Mouse (Mus musculus) c-Kit-positive CD71-positive TER-119-negative erythroid progenitor cells, embryonic 14.5 days (primary cell): ENCODE results near the gene Selenow.
"Not testable (repeated sequence)": the region's sequence is repeated elsewhere in the genome, so short reads cannot be mapped to it uniquely, and the experiment has no call there.

Source experiments
- DNase-seq: peaks from one replicate; pipeline ENCODE4 v3.0.0-alpha.2; 2013; ENCODE audit warnings: low read depth

Gene Selenow

DNA sequence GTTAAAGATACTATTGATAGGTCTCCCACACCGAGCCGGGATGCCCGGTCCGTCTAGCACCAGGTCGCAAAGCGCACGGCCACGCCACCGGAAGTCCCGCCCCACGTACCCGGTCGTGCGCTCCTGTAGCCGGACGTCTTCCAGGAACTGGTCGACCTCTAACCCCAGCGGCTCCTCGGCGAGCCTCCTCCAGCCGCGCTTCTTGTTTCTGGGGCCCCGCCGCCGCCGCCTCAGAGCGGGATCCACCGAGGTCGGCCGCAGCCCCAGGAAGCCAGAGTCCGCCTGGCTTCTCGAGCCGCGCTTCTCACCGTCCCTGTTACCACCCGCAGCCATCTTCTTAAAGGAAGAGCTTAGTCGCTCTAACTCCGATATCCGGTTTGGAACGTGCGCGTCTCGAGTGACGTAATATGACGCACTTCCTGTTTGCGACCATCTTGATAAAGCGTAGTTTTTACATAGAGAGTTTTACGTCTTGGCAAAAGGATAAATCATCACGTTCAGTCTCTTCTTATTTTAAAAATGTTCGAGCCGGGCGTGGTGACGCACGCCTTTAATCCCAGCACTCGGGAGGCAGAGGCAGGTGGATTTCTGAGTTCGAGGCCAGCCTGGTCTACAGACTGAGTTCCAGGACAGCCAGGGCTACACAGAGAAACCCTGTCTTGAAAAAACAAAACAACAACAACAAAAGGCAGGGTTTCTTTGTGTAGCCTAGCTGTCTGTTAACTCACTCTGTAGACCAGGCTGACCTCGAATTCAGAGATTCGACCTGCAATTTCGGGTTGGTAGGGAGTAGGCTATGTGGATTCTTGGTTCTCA lies 23.7 kb upstream of the Selenow start, which contains the start of gene Nop53:
TSS of gene Nop53 (minus strand) at position 354 of the 816 bp plus-strand sequence.
- peak; percentile 98 for DNase-seq

DNA sequence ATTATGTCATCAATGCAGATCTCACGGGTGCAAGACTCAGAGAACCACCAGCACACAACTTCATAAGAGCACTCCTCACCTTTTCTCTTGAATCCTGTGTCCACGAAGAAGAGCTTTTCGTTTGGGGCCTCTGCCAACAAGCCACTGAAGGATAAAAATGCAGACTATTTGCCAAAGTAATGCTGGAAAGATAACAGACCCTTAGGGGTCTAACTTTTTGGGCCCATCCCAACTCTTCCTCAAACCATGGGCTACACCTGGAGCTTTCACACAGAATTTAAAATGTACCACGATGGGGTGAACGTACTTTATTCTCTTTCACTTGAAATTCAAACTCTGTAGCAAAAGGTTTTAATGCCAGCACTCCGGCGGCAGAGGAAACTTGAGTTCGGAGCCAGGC lies 23.0 kb upstream of the Selenow start:
- DNase-seq: no peak

DNA sequence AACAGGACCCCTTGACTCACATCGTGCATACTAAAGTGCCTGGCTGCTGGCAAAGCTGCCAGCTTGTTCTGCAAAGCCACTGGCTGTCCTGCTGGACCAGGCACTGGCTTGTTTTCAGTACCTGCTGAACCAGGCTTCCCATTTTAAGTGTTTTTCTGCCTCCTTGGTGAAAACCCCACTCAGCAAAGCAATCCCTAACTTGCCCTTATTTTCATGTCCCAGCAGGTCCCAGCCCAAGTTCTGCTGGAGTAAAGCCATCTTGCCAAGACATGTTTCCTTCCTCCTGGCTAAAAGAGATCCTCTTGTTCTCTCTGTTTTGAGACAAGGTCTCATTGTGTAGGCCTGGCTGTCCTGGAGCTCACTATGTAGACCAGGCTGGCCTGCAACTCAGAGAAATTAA lies 22.1 kb upstream of the Selenow start:
- no peak for DNase-seq

DNA sequence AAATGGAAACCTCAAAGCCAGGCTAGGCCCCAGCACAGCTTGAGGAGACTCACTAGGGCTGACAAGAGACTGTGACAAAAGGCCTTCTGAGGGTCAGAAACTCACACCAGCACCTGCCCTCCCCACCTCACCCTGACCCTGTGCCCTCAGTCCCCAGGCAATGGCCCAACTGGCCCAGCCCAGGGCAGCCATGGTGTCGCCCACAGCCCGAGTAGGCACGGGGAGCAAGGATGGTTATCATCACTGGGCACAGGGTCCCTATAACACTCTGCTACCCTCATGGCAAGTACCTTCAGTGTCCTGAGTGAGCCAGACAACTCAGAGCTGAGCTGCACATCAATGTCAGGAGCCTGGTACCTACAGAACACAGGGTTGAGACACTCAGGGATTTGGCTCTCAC lies 16.4 kb upstream of the Selenow start:
- DNase-seq: no peak

DNA sequence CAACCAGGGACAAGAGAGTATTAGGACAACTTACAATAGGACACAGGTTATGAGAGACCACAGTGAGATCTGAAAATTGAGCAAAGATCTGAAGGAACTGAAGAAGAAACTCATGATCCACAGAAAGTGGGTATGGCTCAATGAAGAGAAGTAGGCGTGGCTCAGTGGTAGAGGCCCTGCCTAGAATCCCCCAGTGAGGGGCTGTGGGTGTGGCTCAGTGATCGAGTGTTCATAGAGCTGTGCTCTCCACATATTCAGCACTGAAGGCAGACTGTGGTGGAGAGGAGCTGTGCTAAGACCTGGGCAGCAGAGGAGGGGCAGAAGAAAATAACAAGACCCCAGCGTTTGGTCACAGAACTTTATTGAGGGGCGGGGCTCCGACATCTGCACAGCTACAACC lies 15.3 kb upstream of the Selenow start:
- no peak for DNase-seq

DNA sequence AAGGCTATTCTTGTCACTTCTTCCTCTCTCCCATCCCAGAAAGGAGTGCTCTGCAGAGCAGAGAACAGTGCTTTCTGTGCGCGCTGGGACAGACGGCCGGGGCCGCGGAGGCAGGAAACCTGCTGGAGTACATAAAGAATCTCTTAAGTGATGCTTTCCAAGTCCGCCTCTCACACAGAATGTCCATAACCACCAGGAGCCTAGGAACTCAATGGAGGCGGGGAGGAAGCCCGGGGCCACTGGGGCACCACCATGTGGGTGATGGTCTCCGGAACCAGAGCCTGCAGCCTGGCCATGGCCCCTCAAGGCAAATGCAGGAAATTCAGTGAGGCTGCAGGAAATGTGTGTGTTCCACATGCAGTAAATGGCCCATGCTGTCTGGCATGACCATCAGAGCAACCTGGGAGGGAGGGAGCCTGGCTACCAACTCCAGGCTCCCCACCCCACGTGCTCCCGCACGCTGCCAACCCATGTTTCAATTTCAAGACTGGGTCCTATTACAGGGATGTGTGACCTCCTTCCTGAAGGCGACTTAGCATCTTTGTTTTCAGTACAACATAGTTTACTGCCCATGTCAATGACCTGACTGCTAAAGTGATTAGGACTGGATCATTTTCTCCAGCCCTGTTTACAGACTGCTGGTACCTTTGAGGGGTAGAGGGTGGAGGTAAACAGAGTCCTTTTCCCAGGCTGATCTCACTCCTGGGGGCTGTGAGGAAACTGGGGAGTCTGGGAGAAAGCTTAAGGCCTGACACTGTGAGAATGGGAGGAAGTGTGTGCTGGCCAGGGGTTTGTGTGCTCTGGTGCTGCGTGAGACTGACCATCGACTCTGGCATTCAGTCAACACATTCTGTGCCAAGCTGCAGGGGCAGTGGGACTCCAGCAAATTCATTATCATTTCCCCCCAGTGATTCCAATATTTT lies 11.5 kb upstream of the Selenow start:
- DNase-seq: no peak

DNA sequence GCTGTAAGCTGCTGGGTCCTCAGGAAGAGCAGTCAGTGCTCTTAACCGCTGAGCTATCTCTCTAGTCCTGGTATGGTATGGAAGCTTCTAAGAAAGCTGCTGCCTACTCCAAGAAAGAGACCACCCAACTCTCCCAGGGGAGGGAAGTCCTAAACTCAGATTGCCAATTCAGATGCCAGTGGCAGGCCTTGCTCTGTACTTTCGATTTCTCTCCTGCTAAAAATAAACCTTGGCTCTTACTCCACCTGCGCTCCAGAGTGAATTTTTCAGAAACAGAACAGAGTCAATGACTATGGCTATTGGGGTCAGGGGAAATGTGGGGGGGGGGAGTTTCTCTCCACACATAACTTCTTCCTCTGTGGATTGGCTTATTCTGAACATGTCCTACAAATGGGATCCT lies 9.4 kb upstream of the Selenow start:
- DNase-seq: no peak

DNA sequence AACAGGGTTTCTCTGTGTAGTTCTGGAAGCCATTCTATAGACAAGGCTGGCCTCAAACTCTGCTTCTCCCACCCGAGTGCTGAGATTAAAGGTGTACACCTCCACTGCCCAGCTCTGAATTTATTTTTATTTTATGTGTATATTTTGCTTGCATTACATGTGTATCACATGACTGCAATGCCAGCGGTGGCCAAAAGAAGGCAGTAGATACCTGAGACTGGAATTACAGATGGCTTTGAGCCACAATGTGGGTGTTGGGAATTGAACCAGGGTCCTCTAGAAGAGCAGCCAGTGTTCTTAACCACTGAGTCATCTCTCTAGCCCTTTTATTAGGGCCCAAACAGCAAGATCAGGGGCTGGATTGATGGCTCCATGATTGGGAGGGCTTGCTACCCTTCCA lies 8.3 kb upstream of the Selenow start:
- no peak for DNase-seq

DNA sequence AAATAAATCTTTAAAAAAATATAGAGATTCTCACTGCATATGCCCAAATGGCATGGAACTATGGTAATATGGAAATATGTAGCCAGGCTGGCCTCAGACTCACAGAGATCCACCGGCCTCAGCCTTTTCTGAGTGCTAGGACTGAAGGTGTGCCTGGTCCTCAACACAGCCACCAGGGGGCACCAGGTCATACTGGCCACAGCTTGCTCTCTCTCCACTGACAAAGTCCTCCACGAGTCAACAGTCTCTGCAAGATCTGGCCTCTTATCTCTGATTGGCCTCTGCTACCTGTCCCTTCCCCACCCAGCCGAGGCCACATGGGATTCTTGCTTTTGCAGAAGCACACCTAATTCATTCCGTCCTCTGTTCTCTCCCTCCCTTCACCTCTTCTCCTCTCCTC lies 7.7 kb upstream of the Selenow start:
- DNase-seq: no peak

DNA sequence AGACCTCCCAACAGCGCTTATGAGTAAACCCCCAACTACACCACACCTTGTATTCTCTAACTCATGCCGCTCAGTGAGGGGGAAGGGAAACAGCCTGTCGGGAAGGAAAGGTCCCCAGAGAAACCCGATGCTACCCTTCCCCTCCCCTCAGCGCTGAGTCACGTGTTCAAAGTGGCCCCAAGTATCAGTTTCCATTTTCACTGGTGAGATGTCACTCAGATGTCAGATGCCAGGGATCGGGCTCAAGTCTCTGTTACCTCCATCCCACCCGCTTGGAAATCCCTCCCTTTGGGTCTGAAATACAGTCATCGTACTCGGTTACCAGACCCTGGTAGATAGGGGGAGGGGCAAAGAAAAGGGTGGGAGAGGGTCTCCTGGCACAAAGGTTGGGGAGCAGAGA lies 406 bp downstream of the Selenow start:
- peak; percentile 36 for DNase-seq

DNA sequence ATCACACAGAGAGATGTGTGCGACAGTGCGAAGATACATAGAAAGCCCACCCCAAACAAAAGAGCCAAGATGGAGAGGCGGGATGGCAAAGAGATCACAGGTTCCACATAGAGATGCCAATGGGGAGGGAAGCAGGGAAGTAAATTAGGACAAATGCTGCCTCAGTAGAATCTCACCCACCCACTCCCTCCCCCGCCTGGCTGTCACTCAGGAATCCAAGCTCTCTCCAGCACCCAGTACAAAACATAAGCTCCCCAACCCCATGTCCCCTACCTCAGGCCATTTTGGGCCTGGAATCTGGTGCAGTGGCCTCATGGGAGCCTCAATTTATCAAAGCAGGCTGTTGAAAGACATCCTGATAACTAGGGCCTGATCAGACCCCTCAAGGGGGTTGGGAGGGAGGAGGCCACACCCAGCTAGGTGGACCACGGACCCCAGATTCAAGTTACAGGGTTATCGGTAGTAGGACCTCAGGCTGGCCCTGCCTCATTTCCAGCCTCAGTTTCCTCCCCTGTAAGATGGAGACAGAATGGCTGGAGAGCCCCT lies 1.5 kb downstream of the Selenow start:
- DNase-seq: no peak

DNA sequence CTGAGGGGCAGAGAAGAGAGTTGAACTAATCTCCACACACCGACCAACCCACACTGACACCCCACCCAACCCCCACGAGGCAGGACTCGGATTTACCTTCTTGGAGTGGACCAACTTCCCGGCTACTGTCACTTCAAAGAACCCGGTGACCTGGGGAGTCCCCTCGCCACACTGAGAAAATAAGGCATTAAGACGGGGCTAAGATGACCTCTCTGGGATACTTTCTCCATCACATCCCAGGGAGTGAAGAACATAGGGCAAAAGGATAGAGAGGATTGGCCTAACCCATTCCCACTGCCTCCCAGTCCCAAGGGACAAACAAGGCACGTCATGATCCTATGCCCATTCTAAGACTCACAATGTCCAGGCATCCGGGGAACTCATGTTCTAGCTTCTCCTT lies 2.3 kb downstream of the Selenow start:
- no peak for DNase-seq

DNA sequence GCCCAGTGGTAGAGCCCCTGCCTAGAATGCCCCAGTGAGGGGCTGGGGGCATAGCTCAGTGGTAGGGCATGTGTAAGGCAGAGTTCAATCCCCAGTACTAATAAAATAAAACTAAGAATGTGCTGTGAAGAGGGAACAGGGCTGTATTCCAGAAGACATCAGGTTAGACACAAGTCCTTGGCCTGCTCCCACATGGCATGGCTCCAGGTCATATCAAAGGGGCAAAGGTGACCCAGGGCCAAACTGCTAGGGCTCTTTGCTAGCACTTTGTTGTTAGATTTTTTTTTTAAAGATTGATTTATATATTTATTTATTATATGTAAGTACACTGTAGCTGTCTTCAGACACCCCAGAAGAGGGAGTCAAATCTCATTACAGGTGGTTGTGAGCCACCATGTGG lies 3.8 kb downstream of the Selenow start:
- DNase-seq: no peak

DNA sequence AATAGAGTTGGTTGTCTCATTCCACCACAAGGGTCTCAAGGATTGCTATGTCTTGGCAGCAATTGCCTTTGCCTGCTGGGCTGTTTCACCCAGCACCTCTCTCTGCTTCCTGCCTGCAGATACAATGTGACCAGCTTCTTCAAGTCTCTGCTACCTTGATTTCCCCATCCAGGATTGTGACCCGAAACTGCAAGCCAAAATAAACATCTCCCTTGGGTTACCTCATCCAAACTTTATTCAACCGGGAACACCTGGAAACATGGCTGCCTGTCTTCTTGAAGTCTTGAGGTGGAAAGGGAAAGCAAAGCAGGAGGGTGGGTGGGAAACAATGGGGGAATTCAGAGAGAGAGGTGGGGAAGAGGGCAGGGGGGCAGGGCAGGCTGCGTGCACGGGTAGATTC lies 5.2 kb downstream of the Selenow start:
- no peak for DNase-seq

DNA sequence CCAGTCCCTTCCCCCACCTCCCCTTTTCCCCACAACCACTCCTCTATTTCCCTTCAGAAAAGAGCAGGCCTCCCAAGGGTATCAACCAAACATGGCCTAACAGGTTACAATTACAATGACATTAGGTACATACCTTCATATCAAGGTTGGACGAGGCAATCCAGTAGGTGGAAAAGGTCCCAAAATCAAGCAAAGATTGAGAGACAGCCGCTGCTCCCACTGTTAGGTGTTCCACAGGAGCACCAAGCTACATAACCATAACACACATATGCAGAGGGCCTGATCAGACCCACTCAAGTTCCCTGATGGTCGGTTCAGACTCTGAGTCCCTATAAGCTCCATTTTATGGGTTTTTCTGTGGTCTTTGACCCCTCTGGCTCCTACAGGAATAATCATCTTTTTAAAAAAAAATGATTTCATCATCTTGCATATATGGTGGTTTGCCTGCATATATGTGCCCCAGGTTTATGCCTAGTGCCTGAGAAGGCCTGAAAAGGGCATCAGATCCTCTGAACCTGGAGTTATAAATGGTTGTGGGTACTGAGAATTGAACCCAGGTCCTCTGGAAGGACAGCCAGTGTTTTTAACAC lies 6.0 kb downstream of the Selenow start:
- no peak for DNase-seq

DNA sequence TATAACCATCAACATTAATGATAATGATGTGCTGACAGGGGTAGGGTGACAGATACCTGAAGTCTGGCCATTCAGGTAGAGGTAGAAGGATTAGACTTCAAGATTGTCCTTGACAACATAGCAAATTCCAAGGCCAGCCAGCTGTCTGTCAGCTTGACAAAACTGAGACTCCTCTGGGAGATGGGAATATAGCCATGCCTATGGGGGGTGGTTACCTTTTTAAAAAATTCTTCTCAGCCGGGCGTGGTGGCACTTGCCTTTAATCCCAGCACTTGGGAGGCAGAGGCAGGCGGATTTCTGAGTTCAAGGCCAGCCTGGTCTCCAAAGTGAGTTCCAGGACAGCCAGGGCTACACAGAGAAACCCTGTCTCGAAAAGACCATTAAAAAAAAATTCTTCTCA lies 6.5 kb downstream of the Selenow start:
- not testable (repeated sequence) for DNase-seq

DNA sequence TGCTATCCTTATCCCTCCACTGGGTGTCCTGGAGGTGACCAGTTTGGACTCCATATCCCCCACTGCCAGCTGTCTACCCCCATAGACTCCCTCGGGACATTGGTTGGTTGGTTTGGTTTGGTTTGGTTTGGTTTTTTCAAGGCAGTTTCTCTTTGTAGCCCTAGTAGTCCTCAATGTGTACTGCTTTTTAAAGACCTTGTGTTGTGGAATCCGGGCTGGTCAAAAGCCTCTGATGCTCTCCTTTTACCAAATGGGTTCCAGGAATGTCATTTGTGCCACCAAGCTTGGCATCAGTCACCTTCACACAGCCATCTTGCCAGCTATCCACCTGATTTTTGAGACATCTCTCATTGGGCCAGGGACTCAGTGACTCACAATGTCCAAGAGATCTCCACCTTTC lies 7.5 kb downstream of the Selenow start:
- DNase-seq: no peak

DNA sequence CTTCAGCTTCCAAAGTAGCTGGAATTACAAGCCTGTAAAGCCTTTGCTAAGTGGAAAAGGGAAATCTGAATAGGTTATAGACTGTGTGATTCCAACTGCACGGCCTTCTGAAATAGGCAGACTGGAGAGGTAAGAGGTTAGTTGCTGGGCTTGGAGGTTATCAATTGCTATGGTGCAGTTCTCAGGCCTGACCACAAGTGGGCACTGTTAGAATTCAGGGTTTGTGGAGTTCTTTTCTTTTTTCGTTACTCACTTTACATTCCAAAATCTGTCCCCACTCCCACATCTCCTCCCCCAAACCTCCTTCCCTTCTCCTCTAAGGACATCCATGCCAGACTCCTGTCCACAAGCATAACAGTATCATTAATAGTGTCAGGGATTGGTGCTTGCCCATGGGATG lies 8.0 kb downstream of the Selenow start:
- DNase-seq: peak; percentile 46

DNA sequence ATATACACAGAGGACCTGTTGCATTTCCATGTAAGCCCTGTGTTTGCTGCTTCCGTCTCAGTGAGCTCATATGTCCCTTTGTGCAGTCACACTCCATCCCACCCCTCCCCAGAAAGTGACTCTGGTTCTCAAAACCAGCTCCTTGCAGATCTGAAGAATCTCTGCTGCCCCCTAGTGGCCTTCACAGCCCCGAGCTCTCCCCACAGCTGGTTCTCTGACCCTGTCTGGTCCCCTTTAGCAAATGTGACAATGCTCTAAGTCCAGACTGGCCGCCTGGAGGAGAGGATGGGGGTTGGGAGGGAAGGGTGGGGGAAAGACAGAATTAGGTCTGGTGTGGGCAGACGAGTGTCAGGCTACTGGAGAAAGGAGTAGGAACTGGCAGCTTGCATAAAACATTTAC lies 10.0 kb downstream of the Selenow start:
- peak; percentile 61 for DNase-seq

DNA sequence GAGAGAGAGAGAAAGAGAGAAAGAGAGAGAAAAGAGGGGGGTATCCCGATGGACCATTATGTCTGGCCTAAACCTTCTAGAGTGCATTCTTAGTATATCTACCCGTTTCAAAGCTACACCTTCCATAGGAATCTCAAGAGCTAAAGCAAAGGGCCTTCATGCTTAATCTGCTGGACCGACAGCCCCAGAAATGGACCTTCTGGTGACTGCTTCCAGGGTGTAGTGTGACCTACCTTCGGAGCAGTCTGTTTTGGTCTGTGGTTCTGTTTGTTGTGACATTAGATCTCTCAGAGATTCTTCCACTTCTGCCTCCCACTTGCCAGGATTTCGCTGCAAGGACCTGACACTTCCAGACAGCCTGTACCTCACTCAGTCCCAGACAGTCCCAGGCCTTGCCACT lies 11.7 kb downstream of the Selenow start:
- no peak for DNase-seq

DNA sequence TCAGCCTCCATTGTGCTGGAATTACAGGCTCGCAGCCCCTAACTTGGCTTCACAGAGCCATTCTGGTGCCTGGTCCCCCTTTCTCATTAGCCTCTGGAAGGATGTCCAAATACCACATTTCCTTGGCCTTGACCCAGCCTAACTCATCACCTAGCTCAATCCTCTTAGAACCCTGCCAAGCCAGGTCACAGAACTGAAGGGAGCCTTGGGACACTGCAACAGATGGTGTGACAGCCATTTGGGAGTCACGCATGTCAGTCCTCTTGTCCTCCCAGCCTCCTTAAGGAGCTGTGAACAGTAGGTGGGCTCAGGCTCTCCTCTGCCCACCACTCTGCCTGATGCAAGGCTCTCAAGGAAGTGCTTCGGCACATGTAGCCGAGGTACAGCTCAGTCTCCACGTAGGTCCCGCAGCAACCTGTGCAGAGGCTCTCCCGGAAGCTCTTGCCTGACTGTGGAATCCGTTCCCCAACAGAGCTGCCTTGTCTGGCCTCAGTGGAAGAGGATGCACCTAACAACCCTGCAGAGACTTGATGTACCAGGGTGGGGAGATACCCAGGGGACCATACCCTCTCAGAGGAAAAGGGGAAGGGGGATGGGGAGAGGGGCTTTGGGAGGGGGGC lies 14.1 kb downstream of the Selenow start:
- DNase-seq: no peak

DNA sequence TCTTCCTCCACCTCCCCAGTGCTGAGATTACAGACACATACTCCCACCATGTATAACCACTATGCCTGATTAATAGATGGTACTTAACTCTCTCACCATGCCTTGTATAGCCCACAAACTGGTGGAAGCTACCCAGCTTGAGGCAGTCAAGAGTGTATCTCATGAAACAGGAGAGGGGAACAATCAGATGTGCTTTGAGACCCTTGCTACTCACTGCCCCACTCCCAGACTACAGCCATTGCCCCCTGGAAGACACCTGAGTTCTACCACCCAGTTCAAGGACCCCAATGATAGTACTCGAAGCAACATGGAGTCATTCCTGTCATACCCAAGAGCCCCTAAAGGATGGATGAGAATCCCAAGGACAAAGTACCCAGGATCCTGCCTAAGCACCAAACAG lies 15.6 kb downstream of the Selenow start:
- no peak for DNase-seq
